Mouse (Mus musculus) hindbrain, postnatal 0 days (tissue): ENCODE measurements at regions not wholly inside any gene's neighbourhood (a gene's known extent, or its start where the extent isn't known, plus 50 kb on each side); places are given as distances from the start of the nearest gene placed in this dataset.

Experiments
- ATAC-seq: fragments of 200-750 bp; cut with Nextera tagmentation; 2 replicates; pipeline ENCODE4 v1.8.0; 2017; ENCODE audit warnings: mild to moderate bottlenecking, moderate TSS enrichment, moderate library complexity
- DNase-seq: peaks from one replicate; pipeline ENCODE4 v3.0.0-alpha.2; 2015; ENCODE audit warnings: low spot score
- H3K27ac ChIP-seq: fragments of 300-500 bp; sonication (generic); 2 replicates; pipeline ENCODE4 v1.5.1; 2014; ENCODE audit warnings: mild to moderate bottlenecking
- H3K27me3 ChIP-seq: fragments of 300-500 bp; sonication (generic); 2 replicates; pipeline ENCODE4 v1.6.1; 2014; ENCODE audit warnings: low read length, mixed read lengths; ENCODE audit not compliant: insufficient read depth
- H3K36me3 ChIP-seq: fragments of 300-500 bp; sonication (generic); 2 replicates; pipeline ENCODE4 v1.6.1; 2014; ENCODE audit warnings: low read length, mixed read lengths; ENCODE audit not compliant: insufficient read depth
- H3K4me1 ChIP-seq: fragments of 300-500 bp; sonication (generic); 2 replicates; pipeline ENCODE4 v1.6.1; 2014; ENCODE audit warnings: antibody characterized with exemption, low read length, mixed read lengths; ENCODE audit not compliant: insufficient read depth
- H3K4me2 ChIP-seq: fragments of 300-500 bp; sonication (generic); 2 replicates; pipeline ENCODE4 v1.6.1; 2014; ENCODE audit warnings: low read depth, mild to moderate bottlenecking, low read length, moderate library complexity, mixed read lengths
- H3K4me3 ChIP-seq: fragments of 300-500 bp; sonication (generic); 2 replicates; pipeline ENCODE4 v1.5.1; 2014; ENCODE audit warnings: low read length
- H3K9ac ChIP-seq: fragments of 300-500 bp; sonication (generic); replicated peaks from 2 replicates; pipeline ENCODE4 v1.6.1; 2014; ENCODE audit warnings: mild to moderate bottlenecking, low read length, moderate library complexity, mixed read lengths
- H3K9me3 ChIP-seq: fragments of 300-500 bp; sonication (generic); 2 replicates; pipeline ENCODE4 v1.6.1; 2016; ENCODE audit warnings: low read length, mixed read lengths
- CTCF ChIP-seq: IDR thresholded peaks from 2 replicates; pipeline ENCODE4 v1.5.1; 2016; ENCODE audit warnings: antibody characterized with exemption, control low read depth, low read depth
- WGBS: fragments of 180-500 bp; shearing (Covaris S2); extraction: QIAGEN DNeasy Blood & Tissue Kit; methylation state at CpG from one replicate; pipeline ENCODE4 v1.1.7; 2014; 5-methylcytosine and 5-hydroxymethylcytosine counted together

- no peak for ATAC-seq
- no peak for TF ChIP-seq CTCF
- Histone ChIP-seq H3K27ac (no peak overlapping the region), H3K36me3 (no peaks in the 10 kb centered on the region), H3K9me3 (no peaks in the 10 kb centered on the region), H3K4me1 (no peaks in the 10 kb centered on the region), H3K27me3 (no peaks in the 10 kb centered on the region), H3K4me3 (no peak overlapping the region), H3K9ac (no peak overlapping the region), H3K4me2 (no peak overlapping the region)
- no peak for DNase-seq
- 82% methylated on average over 4 of the region's 4 CpGs for WGBS
Observed at GRCm38 (mm10) chr8:128141290-128141966, 217.0 kb upstream of the Nrp1 start.

- 84% methylated on average over 3 of the region's 3 CpGs for WGBS
Observed at GRCm38 (mm10) chr8:128148351-128148942, 210.0 kb upstream of the Nrp1 start.

GRCm38 (mm10) chr8:128155604-128156003 is 202.8 kb upstream of the Nrp1 start:
- DNase-seq (no peak), ATAC-seq (no peak)
- TF ChIP-seq CTCF: no peak
- Histone ChIP-seq H3K27me3 (no peaks in the 10 kb centered on the region), H3K36me3 (no peaks in the 10 kb centered on the region), H3K4me1 (no peaks in the 10 kb centered on the region), H3K4me3 (no peak overlapping the region), H3K27ac (no peak overlapping the region), H3K9me3 (no peaks in the 10 kb centered on the region), H3K4me2 (no peak overlapping the region), H3K9ac (no peak overlapping the region)

More at GRCm38 (mm10) chr8:128148351-128148942, 210.0 kb upstream of the Nrp1 start:
- no peak for TF ChIP-seq CTCF
- Histone ChIP-seq H3K36me3 (no peaks in the 10 kb centered on the region), H3K27ac (no peak overlapping the region), H3K9me3 (no peaks in the 10 kb centered on the region), H3K4me3 (no peak overlapping the region), H3K4me1 (no peaks in the 10 kb centered on the region), H3K4me2 (no peak overlapping the region), H3K27me3 (no peaks in the 10 kb centered on the region), H3K9ac (no peak overlapping the region)
- ATAC-seq (no peak), DNase-seq (no peak)

- Histone ChIP-seq H3K4me1 (no peaks in the 10 kb centered on the region), H3K36me3 (no peaks in the 10 kb centered on the region), H3K9me3 (no peaks in the 10 kb centered on the region), H3K4me3 (no peak overlapping the region), H3K27me3 (no peaks in the 10 kb centered on the region), H3K4me2 (no peak overlapping the region), H3K27ac (no peak overlapping the region), H3K9ac (no peak overlapping the region)
- TF ChIP-seq CTCF: no peak
- WGBS: 49% methylated on average over 3 of the region's 3 CpGs
- no peak for DNase-seq
- no peak for ATAC-seq
Observed at GRCm38 (mm10) chr8:128156221-128156620, 202.2 kb upstream of the Nrp1 start.

GRCm38 (mm10) chr8:128162857-128163256 is 195.5 kb upstream of the Nrp1 start:
- ATAC-seq (no peak), DNase-seq (no peak)
- H3K9ac ChIP-seq: no peak overlapping the region
- no peak for TF ChIP-seq CTCF
- H3K27me3 ChIP-seq: no peaks in the 10 kb centered on the region
- H3K27ac ChIP-seq: no peak overlapping the region
- H3K4me2 ChIP-seq: no peak overlapping the region
- no peaks in the 10 kb centered on the region for H3K9me3 ChIP-seq
- H3K4me3 ChIP-seq: no peak overlapping the region
- H3K4me1 ChIP-seq: no peaks in the 10 kb centered on the region
- no peaks in the 10 kb centered on the region for H3K36me3 ChIP-seq

GRCm38 (mm10) chr8:128164976-128165375 is 193.4 kb upstream of the Nrp1 start:
- WGBS: 92% methylated on average over 5 of the region's 5 CpGs
- no peak overlapping the region for H3K9ac ChIP-seq
- H3K4me3 ChIP-seq: no peak overlapping the region
- no peaks in the 10 kb centered on the region for H3K9me3 ChIP-seq
- no peak overlapping the region for H3K4me2 ChIP-seq
- no peaks in the 10 kb centered on the region for H3K4me1 ChIP-seq
- TF ChIP-seq CTCF: no peak
- ATAC-seq: no peak
- no peak for DNase-seq
- no peaks in the 10 kb centered on the region for H3K27me3 ChIP-seq
- no peaks in the 10 kb centered on the region for H3K36me3 ChIP-seq
- H3K27ac ChIP-seq: no peak overlapping the region

- no peak overlapping the region for H3K9ac ChIP-seq
- DNase-seq (no peak), ATAC-seq (no peak)
- H3K27me3 ChIP-seq: no peaks in the 10 kb centered on the region
- H3K4me1 ChIP-seq: no peaks in the 10 kb centered on the region
- no peak overlapping the region for H3K4me2 ChIP-seq
- TF ChIP-seq CTCF: no peak
- no peaks in the 10 kb centered on the region for H3K36me3 ChIP-seq
- H3K4me3 ChIP-seq: no peak overlapping the region
- H3K9me3 ChIP-seq: no peaks in the 10 kb centered on the region
- H3K27ac ChIP-seq: no peak overlapping the region
- 87% methylated on average over 2 of the region's 2 CpGs for WGBS
Observed at GRCm38 (mm10) chr8:128165591-128165990, 192.8 kb upstream of the Nrp1 start.
